Mouse (Mus musculus) lung, embryonic 16.5 days (tissue): ENCODE measurements around the gene Usp5. TPM values are rescaled to one million over a fixed set of nuclear protein-coding genes. Genes with fewer than 3 reads are reported as not detected.
"Not testable (repeated sequence)": the region's sequence is repeated elsewhere in the genome, so short reads cannot be mapped to it uniquely, and the experiment has no call there.

ENCODE experiments used
- ATAC-seq: fragments of 200-750 bp; cut with Nextera tagmentation; 2 replicates; pipeline ENCODE4 v1.8.0; 2017; ENCODE audit warnings: low read depth, mild to moderate bottlenecking, moderate library complexity
- H3K27ac ChIP-seq: fragments of 300-500 bp; sonication (generic); 2 replicates; pipeline ENCODE4 v1.5.1; 2014; ENCODE audit warnings: mild to moderate bottlenecking, control low read depth, low read length
- H3K27me3 ChIP-seq: fragments of 300-500 bp; sonication (generic); 2 replicates; pipeline ENCODE4 v1.6.1; 2014; ENCODE audit warnings: low read depth, low read length, mixed read lengths; ENCODE audit not compliant: control insufficient read depth, insufficient read depth
- H3K36me3 ChIP-seq: fragments of 300-500 bp; sonication (generic); 2 replicates; pipeline ENCODE4 v1.6.1; 2014; ENCODE audit warnings: low read length; ENCODE audit not compliant: control insufficient read depth, insufficient read depth
- H3K4me1 ChIP-seq: fragments of 300-500 bp; sonication (generic); replicated peaks from 2 replicates; pipeline ENCODE4 v1.6.1; 2014; ENCODE audit warnings: low read length, mixed read lengths; ENCODE audit not compliant: control insufficient read depth, insufficient read depth
- H3K4me2 ChIP-seq: fragments of 300-500 bp; sonication (generic); 2 replicates; pipeline ENCODE4 v1.6.1; 2014; ENCODE audit warnings: low read depth, low read length, control low read depth
- H3K4me3 ChIP-seq: fragments of 300-500 bp; sonication (generic); 2 replicates; pipeline ENCODE4 v1.5.1; 2014; ENCODE audit warnings: mild to moderate bottlenecking, low read length, control low read depth
- H3K9ac ChIP-seq: fragments of 300-500 bp; sonication (generic); 2 replicates; pipeline ENCODE4 v1.6.1; 2014; ENCODE audit warnings: low read length, control low read depth
- H3K9me3 ChIP-seq: fragments of 300-500 bp; sonication (generic); 2 replicates; pipeline ENCODE4 v1.6.1; 2016; ENCODE audit warnings: low read length; ENCODE audit not compliant: control insufficient read depth
- WGBS: fragments of 180-500 bp; shearing (Covaris S2); extraction: QIAGEN DNeasy Blood & Tissue Kit; methylation state at CpG from one replicate; pipeline ENCODE4 v1.1.7; 2014; 5-methylcytosine and 5-hydroxymethylcytosine counted together
- polyA plus RNA-seq: library from polyadenylated mRNA; unstranded; fragments of >200 nt; fragmentation: Nextera tagmentation; extraction: Ambion mirVana; gene quantifications from 2 replicates; pipeline ENCODE4 v1.2.1, GENCODE M21; 2015

Usp5 gene
- polyA plus RNA-seq, 1 experiment from 2014 or later = 139 TPM

DNA sequence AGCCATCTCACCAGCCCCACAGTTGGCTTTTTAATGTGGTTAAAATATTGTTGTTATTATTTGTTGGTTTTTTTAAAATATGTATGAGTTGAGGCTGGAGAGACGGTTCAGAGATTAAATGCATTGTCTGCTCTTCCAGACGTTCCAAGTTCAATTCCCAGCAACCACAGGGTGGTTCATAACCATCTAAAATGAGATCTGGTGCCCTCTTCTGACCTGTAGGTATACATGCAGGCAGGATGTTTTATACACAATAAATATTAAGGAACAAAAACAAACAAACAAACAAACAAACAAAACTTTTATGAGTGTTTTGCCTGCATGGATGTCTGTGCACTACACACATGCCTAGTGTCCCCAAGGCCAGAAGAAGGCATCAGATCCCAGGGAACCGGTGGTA, 26.2 kb downstream of the Usp5 start:
- Histone ChIP-seq H3K4me2 (no peak overlapping the region), H3K4me1 (peaks cover 8% of the 10 kb centered on the region), H3K36me3 (no peaks in the 10 kb centered on the region), H3K9ac (no peak overlapping the region), H3K27me3 (no peaks in the 10 kb centered on the region), H3K27ac (no peak overlapping the region), H3K4me3 (no peak overlapping the region), H3K9me3 (no peaks in the 10 kb centered on the region)
- WGBS = 74% methylated on average over 3 of the region's 3 CpGs
- no peak for ATAC-seq

DNA sequence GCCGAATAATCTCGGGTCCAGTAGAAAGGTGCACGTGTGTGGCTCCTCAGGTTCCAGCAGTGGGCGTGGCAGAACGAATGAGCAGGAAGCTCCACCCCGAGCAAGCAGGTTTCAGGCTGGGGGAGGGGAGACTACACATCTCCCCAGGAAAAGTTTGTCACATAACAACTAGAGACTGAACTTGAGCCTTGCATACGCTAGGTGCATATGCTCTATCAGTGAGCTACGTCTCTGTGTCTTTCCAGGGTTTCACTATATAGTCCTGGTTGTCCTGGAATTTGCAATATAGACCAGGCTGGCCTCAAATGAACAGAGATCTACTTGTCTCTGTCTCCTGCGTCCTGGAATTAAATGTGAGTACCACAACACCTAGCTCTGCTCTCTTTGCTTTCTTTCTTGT, 26.9 kb downstream of the Usp5 start:
- peak overlapping the region; percentile 27 for H3K4me2 ChIP-seq
- H3K27ac ChIP-seq, H3K36me3 ChIP-seq, H3K9ac ChIP-seq, H3K4me1 ChIP-seq, ATAC-seq, H3K27me3 ChIP-seq, H3K9me3 ChIP-seq: not testable (repeated sequence)
- H3K4me3 ChIP-seq = peak overlapping the region; percentile 6; the same call in 1 of the 2 replicates
- WGBS = 18% methylated on average over 5 of the region's 9 CpGs

DNA sequence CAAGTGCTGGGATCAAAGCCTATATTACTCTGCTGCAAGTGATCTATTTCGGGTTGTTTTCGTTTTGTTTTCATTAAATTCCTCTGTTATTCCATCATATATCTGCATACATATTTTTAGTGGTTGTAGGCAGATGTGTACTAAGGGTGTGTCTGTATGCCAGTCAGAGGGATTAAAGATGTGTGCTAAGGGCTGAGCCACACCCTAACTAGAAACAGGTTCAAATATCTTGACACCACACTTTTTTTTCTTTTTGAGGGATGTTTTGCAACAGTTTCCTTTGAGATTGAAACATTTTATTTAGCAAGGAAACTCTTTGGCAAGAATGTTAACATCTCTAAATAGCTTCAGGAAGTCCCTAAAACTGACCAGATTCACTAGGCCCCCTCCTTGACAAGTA, 33.1 kb downstream of the Usp5 start:
- Histone ChIP-seq H3K4me1 (no peaks in the 10 kb centered on the region), H3K36me3 (no peaks in the 10 kb centered on the region), H3K9me3 (no peaks in the 10 kb centered on the region), H3K27ac (no peak overlapping the region), H3K27me3 (no peaks in the 10 kb centered on the region), H3K4me3 (no peak overlapping the region), H3K9ac (no peak overlapping the region), H3K4me2 (no peak overlapping the region)
- no peak for ATAC-seq
- WGBS = 83% methylated on average over 2 of the region's 2 CpGs

DNA sequence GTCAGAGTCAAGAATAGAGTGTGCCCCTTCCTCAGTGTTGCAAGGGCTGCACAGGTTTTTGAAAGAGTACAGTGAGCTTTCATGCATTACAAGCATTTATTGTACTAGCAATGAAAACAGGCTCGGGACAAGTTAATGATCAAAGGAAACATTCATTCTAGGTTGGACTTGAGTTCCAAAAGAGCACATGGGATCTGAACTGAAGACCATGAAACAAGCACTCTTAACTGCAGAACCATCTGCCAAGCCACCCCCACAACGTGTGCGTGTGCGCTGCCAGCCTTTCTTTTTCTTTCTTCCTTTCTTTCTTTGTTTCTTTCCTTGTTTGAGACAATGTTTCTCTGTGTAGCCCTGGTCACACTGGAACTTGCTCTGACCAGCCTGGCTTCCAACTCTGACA, 33.5 kb downstream of the Usp5 start:
- no peaks in the 10 kb centered on the region for H3K9me3 ChIP-seq
- H3K36me3 ChIP-seq = no peaks in the 10 kb centered on the region
- H3K4me2 ChIP-seq = no peak overlapping the region
- no peak for ATAC-seq
- no peaks in the 10 kb centered on the region for H3K4me1 ChIP-seq
- 76% methylated on average over 4 of the region's 4 CpGs for WGBS
- H3K4me3 ChIP-seq = no peak overlapping the region
- H3K27ac ChIP-seq = no peak overlapping the region
- H3K9ac ChIP-seq = no peak overlapping the region
- H3K27me3 ChIP-seq = no peaks in the 10 kb centered on the region

DNA sequence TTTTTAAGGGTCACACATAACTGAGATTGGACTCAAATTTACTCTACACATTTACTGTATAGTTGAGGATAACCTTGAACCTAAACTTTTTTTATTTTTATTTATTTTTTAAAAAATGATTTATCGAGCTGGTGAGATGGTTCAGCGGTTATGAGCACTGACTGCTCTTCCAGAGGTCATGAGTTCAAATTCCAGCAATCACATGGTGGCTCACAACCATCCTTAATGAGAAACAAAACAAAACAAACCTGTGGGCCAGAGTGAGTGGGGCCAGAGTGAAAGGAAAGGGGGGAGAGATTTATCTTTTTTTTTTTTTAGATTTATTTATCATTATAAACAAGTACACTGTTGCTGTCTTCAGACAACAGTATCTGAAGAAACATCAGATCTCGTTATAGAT, 37.4 kb downstream of the Usp5 start:
- Histone ChIP-seq H3K4me2 (no peak overlapping the region), H3K4me1 (no peaks in the 10 kb centered on the region), H3K27ac (no peak overlapping the region), H3K9ac (no peak overlapping the region), H3K4me3 (no peak overlapping the region), H3K9me3 (no peaks in the 10 kb centered on the region), H3K27me3 (no peaks in the 10 kb centered on the region), H3K36me3 (no peaks in the 10 kb centered on the region)
- no peak for ATAC-seq
- 78% methylated on average over 3 of the region's 3 CpGs for WGBS

DNA sequence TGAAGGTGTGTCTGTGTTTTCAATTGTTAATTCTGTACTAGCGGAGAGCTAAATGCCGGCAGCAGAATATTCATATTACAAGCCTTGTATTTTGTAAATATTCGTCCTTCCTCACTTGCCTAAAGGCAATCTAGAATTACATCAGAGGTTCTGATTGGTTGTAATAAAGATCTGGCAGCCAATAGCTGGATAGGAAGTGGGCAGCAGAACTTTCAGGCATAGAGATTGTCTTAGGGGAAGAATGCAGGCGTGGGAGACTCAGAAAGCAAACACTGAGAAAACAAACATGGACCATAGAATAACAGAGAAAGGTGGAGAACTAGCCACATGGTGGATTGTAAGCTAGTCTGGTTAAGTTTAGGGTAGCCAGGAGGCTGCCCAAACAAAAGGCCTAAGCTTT, 39.2 kb downstream of the Usp5 start:
- H3K4me1 ChIP-seq = no peaks in the 10 kb centered on the region
- peak overlapping the region; percentile 2; the same call in 1 of the 2 replicates for H3K27ac ChIP-seq
- WGBS = 42% methylated on average over 4 of the region's 4 CpGs
- no peak overlapping the region for H3K4me3 ChIP-seq
- no peaks in the 10 kb centered on the region for H3K27me3 ChIP-seq
- ATAC-seq = peak; percentile 47; the same call in 1 of the 2 replicates
- no peaks in the 10 kb centered on the region for H3K9me3 ChIP-seq
- H3K36me3 ChIP-seq = no peaks in the 10 kb centered on the region
- no peak overlapping the region for H3K9ac ChIP-seq
- no peak overlapping the region for H3K4me2 ChIP-seq

DNA sequence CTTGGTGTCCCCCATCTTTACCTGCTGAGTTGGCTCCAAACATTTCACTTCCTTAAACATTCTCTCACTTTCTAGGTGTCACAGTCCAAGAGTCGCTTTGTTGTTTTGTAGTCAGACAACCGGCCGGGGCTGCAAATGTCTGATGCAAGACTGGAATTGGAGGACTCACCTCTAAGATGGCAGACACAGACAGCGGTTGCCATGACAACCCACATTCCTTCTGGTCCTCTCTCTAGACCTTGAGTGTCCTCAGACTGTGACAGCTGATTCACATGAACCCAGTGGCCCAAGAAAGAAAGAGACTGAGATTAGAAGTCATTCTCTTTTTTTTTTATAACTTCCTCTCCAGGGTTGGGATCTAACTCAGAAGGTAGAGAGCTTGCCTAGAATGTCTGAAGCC, 39.8 kb downstream of the Usp5 start:
- no peak for ATAC-seq
- no peak overlapping the region for H3K27ac ChIP-seq
- H3K4me1 ChIP-seq = no peaks in the 10 kb centered on the region
- 58% methylated on average over 4 of the region's 4 CpGs for WGBS
- H3K4me3 ChIP-seq = no peak overlapping the region
- no peaks in the 10 kb centered on the region for H3K9me3 ChIP-seq
- H3K4me2 ChIP-seq = no peak overlapping the region
- no peak overlapping the region for H3K9ac ChIP-seq
- no peaks in the 10 kb centered on the region for H3K27me3 ChIP-seq
- H3K36me3 ChIP-seq = no peaks in the 10 kb centered on the region

DNA sequence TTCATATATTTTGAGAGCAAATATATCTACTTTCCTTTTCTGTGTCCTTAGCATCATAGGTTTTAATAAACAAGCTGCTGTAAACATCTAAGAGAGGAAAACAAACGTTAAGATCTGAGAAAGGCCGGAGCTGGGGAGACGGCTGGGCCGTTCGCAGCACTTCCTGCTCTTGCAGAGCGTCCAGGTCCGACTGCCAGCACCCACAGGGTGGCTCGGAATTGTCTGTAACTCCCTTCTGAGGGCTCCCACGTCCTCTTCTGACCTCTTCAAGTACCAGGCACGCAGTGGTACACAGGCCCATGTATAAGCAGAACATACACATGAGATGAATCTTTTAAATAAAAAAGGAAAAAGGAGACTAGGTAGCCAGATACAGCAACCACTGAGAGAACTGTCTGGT, 41.6 kb downstream of the Usp5 start:
- Histone ChIP-seq H3K27me3 (no peaks in the 10 kb centered on the region), H3K27ac (no peak overlapping the region), H3K9me3 (no peaks in the 10 kb centered on the region), H3K4me2 (no peak overlapping the region), H3K9ac (no peak overlapping the region), H3K4me1 (0 out of 2 replicates have a peak, but pooled peaks cover under 1% of the 10 kb centered on the region), H3K4me3 (no peak overlapping the region), H3K36me3 (no peaks in the 10 kb centered on the region)
- 59% methylated on average over 10 of the region's 10 CpGs for WGBS
- ATAC-seq = no peak

DNA sequence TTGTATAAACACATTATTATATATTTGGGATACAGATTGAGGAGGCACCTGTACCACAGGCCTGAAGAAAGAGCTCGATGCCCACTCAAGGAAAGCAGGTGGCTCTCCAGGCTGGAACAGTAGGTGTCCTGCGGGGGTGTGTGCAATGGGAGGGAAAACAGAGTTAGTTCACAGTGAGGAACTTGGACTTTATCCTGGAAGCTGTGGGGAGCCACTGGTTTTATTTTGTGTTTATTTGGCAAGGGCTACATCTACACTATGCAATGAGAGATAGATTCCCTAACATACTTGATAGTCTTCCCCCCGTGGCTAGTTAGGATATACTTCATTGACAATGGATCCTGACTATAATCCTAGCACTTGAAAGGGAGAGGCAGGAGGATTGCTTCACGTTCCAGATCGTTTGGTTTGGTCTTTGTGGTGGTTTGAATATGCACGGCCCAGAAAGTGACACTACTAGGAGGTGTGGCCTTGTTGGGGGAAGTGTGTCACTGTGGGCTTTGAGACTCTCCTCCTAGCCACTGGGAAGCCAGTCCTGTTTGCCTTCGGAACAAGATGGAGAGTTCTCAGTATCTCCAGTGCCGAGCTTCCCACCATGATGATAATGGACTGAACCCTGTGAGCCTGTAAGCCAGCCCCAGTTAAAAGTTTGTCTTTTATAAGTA, 42.4 kb downstream of the Usp5 start:
- ATAC-seq = no peak
- 50% methylated on average over 8 of the region's 8 CpGs for whole genome bisulfite sequencing
- Histone ChIP-seq H3K4me1 (0 out of 2 replicates have a peak, but pooled peaks cover 6% of the 10 kb centered on the region), H3K4me2 (no peak overlapping the region), H3K27ac (no peak overlapping the region), H3K27me3 (no peaks in the 10 kb centered on the region), H3K4me3 (no peak overlapping the region), H3K9me3 (no peaks in the 10 kb centered on the region), H3K36me3 (no peaks in the 10 kb centered on the region), H3K9ac (no peak overlapping the region)
